Mouse (Mus musculus) C2C12 (cell line): Measurements from ENCODE around the gene Pafah1b2.

ENCODE experiments used
- CEBPB ChIP-seq: IDR thresholded peaks from one replicate; pipeline ENCODE4 v1.6.1; 2011; ENCODE audit warnings: low read depth, mild to moderate bottlenecking, control low read depth, moderate library complexity
- CTCF ChIP-seq: IDR thresholded peaks from one replicate; pipeline ENCODE4 v1.5.1; 2011; ENCODE audit not compliant: control insufficient read depth, insufficient read depth, insufficient read length
- FOSL1 ChIP-seq: IDR thresholded peaks from one replicate; pipeline ENCODE4 v1.8.0; 2011; ENCODE audit warnings: mild to moderate bottlenecking, low read length; ENCODE audit not compliant: poor library complexity, insufficient read depth, severe bottlenecking
- MAX ChIP-seq: IDR thresholded peaks from one replicate; pipeline ENCODE4 v1.6.1; 2011; ENCODE audit warnings: mild to moderate bottlenecking, control low read depth
- MYOD1 ChIP-seq: IDR thresholded peaks from one replicate; pipeline ENCODE4 v1.6.1; 2011; ENCODE audit warnings: low read depth; ENCODE audit not compliant: control insufficient read depth, insufficient read length
- MYOG ChIP-seq: IDR thresholded peaks from one replicate; pipeline ENCODE4 v1.6.1; 2011; ENCODE audit not compliant: control insufficient read depth, insufficient read length; ENCODE audit errors: extremely low read depth
- USF1 ChIP-seq: IDR thresholded peaks from one replicate; pipeline ENCODE4 v1.6.1; 2011; ENCODE audit warnings: low read depth, mild to moderate bottlenecking, control low read depth, moderate library complexity

GRCm38 (mm10) chr9:45931958-45932357 lies 80.5 kb downstream of the Pafah1b2 start:
- TF ChIP-seq CEBPB, result no peak
- no peak for TF ChIP-seq CTCF
- no peak for TF ChIP-seq MAX
- no peak for TF ChIP-seq MYOD1
- no peak for TF ChIP-seq USF1
- TF ChIP-seq MYOG, result no peak
- no peak for TF ChIP-seq FOSL1
